Mouse (Mus musculus): ENCODE measurements around the gene Acta1. TPM values are rescaled to one million over a fixed set of nuclear protein-coding genes. Genes with fewer than 3 reads are reported as not detected.
A peak's percentile ranks its signal among the peaks of the same experiment; 100 is the strongest.

Acta1 gene
- polyA plus RNA-seq, 1 experiment from 2014 or later = 44.7 TPM

GRCm38 (mm10) chr8:123882412-123882811 lies 12.1 kb downstream of the Acta1 start:
- Histone ChIP-seq H3K9ac (no peak overlapping the region), H3K4me1 (peaks cover 15% of the 10 kb centered on the region), H3K36me3 (no peaks in the 10 kb centered on the region), H3K27me3 (peaks cover 8% of the 10 kb centered on the region; the same call in 1 of the 2 replicates), H3K9me3 (no peaks in the 10 kb centered on the region), H3K4me3 (no peak overlapping the region), H3K4me2 (no peak overlapping the region), H3K27ac (no peak overlapping the region)
- no peak for ATAC-seq (ENCODE audit: insufficient number of reproducible peaks, insufficient read depth, low FRiP score, low TSS enrichment, low read depth)
- 63% methylated on average over 2 of the region's 2 CpGs for WGBS

- Histone ChIP-seq H3K36me3 (no peaks in the 10 kb centered on the region), H3K4me3 (no peak overlapping the region), H3K9ac (no peak overlapping the region), H3K27me3 (peaks cover 1% of the 10 kb centered on the region; the same call in 1 of the 2 replicates), H3K4me2 (no peak overlapping the region), H3K9me3 (no peaks in the 10 kb centered on the region), H3K4me1 (peaks cover 15% of the 10 kb centered on the region), H3K27ac (no peak overlapping the region)
- WGBS = 46% methylated on average over 4 of the region's 4 CpGs
- ATAC-seq (ENCODE audit: insufficient number of reproducible peaks, insufficient read depth, low FRiP score, low TSS enrichment, low read depth) = no peak
These were observed 13.7 kb downstream of the Acta1 start for GRCm38 (mm10) chr8:123880821-123881350.

- Histone ChIP-seq H3K9me3 (no peaks in the 10 kb centered on the region), H3K27ac (no peak overlapping the region), H3K36me3 (no peaks in the 10 kb centered on the region), H3K27me3 (no peaks in the 10 kb centered on the region; the same call in 1 of the 2 replicates), H3K4me1 (peaks cover 15% of the 10 kb centered on the region), H3K4me2 (no peak overlapping the region), H3K4me3 (no peak overlapping the region), H3K9ac (no peak overlapping the region)
- no peak for ATAC-seq (ENCODE audit: insufficient number of reproducible peaks, insufficient read depth, low FRiP score, low TSS enrichment, low read depth)
- WGBS = 67% methylated on average over 10 of the region's 10 CpGs
These were observed 14.3 kb downstream of the Acta1 start for GRCm38 (mm10) chr8:123880271-123880670.

GRCm38 (mm10) chr8:123877865-123878264 lies 16.7 kb downstream of the Acta1 start:
- Histone ChIP-seq H3K4me2 (no peak overlapping the region), H3K36me3 (no peaks in the 10 kb centered on the region), H3K4me3 (no peak overlapping the region), H3K27ac (no peak overlapping the region), H3K9me3 (no peaks in the 10 kb centered on the region), H3K9ac (no peak overlapping the region), H3K27me3 (no peaks in the 10 kb centered on the region), H3K4me1 (0 out of 2 replicates have a peak, but pooled peaks cover 3% of the 10 kb centered on the region)
- WGBS = 59% methylated on average over 2 of the region's 2 CpGs
- no peak for ATAC-seq (ENCODE audit: insufficient number of reproducible peaks, insufficient read depth, low FRiP score, low TSS enrichment, low read depth)

GRCm38 (mm10) chr8:123874324-123874723 lies 20.2 kb downstream of the Acta1 start:
- Histone ChIP-seq H3K27me3 (no peaks in the 10 kb centered on the region), H3K4me1 (peaks cover 9% of the 10 kb centered on the region), H3K36me3 (no peaks in the 10 kb centered on the region), H3K9ac (no peak overlapping the region), H3K9me3 (no peaks in the 10 kb centered on the region), H3K27ac (no peak overlapping the region), H3K4me2 (no peak overlapping the region), H3K4me3 (no peak overlapping the region)
- WGBS = 81% methylated on average over 11 of the region's 11 CpGs
- no peak for ATAC-seq (ENCODE audit: insufficient number of reproducible peaks, insufficient read depth, low FRiP score, low TSS enrichment, low read depth)

GRCm38 (mm10) chr8:123873364-123873763 lies 21.2 kb downstream of the Acta1 start:
- no peaks in the 10 kb centered on the region for H3K27me3 ChIP-seq
- peaks cover 9% of the 10 kb centered on the region for H3K4me1 ChIP-seq
- H3K4me2 ChIP-seq = no peak overlapping the region
- no peak overlapping the region for H3K9ac ChIP-seq
- H3K27ac ChIP-seq = no peak overlapping the region
- no peak overlapping the region for H3K4me3 ChIP-seq
- ATAC-seq (ENCODE audit: insufficient number of reproducible peaks, insufficient read depth, low FRiP score, low TSS enrichment, low read depth) = no peak
- WGBS = 72% methylated on average over 6 of the region's 6 CpGs
- no peaks in the 10 kb centered on the region for H3K9me3 ChIP-seq
- H3K36me3 ChIP-seq = no peaks in the 10 kb centered on the region

GRCm38 (mm10) chr8:123872048-123872447 lies 22.5 kb downstream of the Acta1 start:
- H3K36me3 ChIP-seq = no peaks in the 10 kb centered on the region
- H3K9me3 ChIP-seq = no peaks in the 10 kb centered on the region
- no peak overlapping the region for H3K9ac ChIP-seq
- H3K4me2 ChIP-seq = no peak overlapping the region
- ATAC-seq (ENCODE audit: insufficient number of reproducible peaks, insufficient read depth, low FRiP score, low TSS enrichment, low read depth) = no peak
- 46% methylated on average over 9 of the region's 9 CpGs for WGBS
- H3K27ac ChIP-seq = no peak overlapping the region
- no peaks in the 10 kb centered on the region for H3K27me3 ChIP-seq
- H3K4me3 ChIP-seq = no peak overlapping the region
- peaks cover 13% of the 10 kb centered on the region for H3K4me1 ChIP-seq

GRCm38 (mm10) chr8:123866971-123867370 lies 27.6 kb downstream of the Acta1 start:
- Histone ChIP-seq H3K4me3 (no peak overlapping the region), H3K27ac (no peak overlapping the region), H3K36me3 (no peaks in the 10 kb centered on the region), H3K27me3 (peaks cover 30% of the 10 kb centered on the region), H3K4me2 (no peak overlapping the region), H3K4me1 (peaks cover 18% of the 10 kb centered on the region), H3K9ac (no peak overlapping the region), H3K9me3 (no peaks in the 10 kb centered on the region)
- WGBS = 8% methylated on average over 5 of the region's 5 CpGs
- ATAC-seq (ENCODE audit: insufficient number of reproducible peaks, insufficient read depth, low FRiP score, low TSS enrichment, low read depth) = no peak

GRCm38 (mm10) chr8:123865786-123866185 lies 28.8 kb downstream of the Acta1 start:
- H3K4me2 ChIP-seq = no peak overlapping the region
- H3K36me3 ChIP-seq = no peaks in the 10 kb centered on the region
- no peak overlapping the region for H3K27ac ChIP-seq
- peaks cover 34% of the 10 kb centered on the region for H3K27me3 ChIP-seq
- WGBS = 70% methylated on average over 7 of the region's 7 CpGs
- H3K4me1 ChIP-seq = peaks cover 14% of the 10 kb centered on the region
- H3K9ac ChIP-seq = no peak overlapping the region
- ATAC-seq (ENCODE audit: insufficient number of reproducible peaks, insufficient read depth, low FRiP score, low TSS enrichment, low read depth) = no peak
- no peaks in the 10 kb centered on the region for H3K9me3 ChIP-seq
- no peak overlapping the region for H3K4me3 ChIP-seq

- H3K9ac ChIP-seq = no peak overlapping the region
- H3K4me2 ChIP-seq = peak overlapping the region; percentile 92
- peak overlapping the region; percentile 91 for H3K4me3 ChIP-seq
These were observed 34.2 kb downstream of the Acta1 start for GRCm38 (mm10) chr8:123860386-123860785.

GRCm38 (mm10) chr8:123859648-123860259 lies 34.8 kb downstream of the Acta1 start, which contains the start of gene Ccsap:
TSS of gene Ccsap (minus strand) at chr8:123860209.
- peak within 1 kb of the TSS; percentile 83 for H3K9ac ChIP-seq
- peaks cover 36% of the 10 kb centered on the region for H3K27me3 ChIP-seq
- peak within 1 kb of the TSS; percentile 12; the same call in 1 of the 2 replicates for H3K27ac ChIP-seq
- no peaks in the 10 kb centered on the region for H3K36me3 ChIP-seq
- peak within 1 kb of the TSS; percentile 92 for H3K4me2 ChIP-seq
- 2% methylated on average over 48 of the region's 48 CpGs for WGBS
- no peaks in the 10 kb centered on the region for H3K9me3 ChIP-seq
- peaks cover 13% of the 10 kb centered on the region for H3K4me1 ChIP-seq
- peak; percentile 45; the same call in 1 of the 2 replicates for ATAC-seq (ENCODE audit: insufficient number of reproducible peaks, insufficient read depth, low FRiP score, low TSS enrichment, low read depth)
- peak within 1 kb of the TSS; percentile 91 for H3K4me3 ChIP-seq

More at GRCm38 (mm10) chr8:123860386-123860785, 34.2 kb downstream of the Acta1 start:
- no peak overlapping the region for H3K27ac ChIP-seq
- peaks cover 39% of the 10 kb centered on the region for H3K27me3 ChIP-seq
- 69% methylated on average over 4 of the region's 4 CpGs for WGBS
- peaks cover 13% of the 10 kb centered on the region for H3K4me1 ChIP-seq
- ATAC-seq (ENCODE audit: insufficient number of reproducible peaks, insufficient read depth, low FRiP score, low TSS enrichment, low read depth) = no peak
- no peaks in the 10 kb centered on the region for H3K9me3 ChIP-seq
- no peaks in the 10 kb centered on the region for H3K36me3 ChIP-seq
